Mouse (Mus musculus) Patski (cell line): ENCODE data around the gene Gpalpp1. TPM values are rescaled to one million over a fixed set of nuclear protein-coding genes. Genes with fewer than 3 reads are reported as not detected.
A peak's percentile ranks its signal among the peaks of the same experiment; 100 is the strongest.

Experiments used
- ATAC-seq: fragments of 100-300 bp; one replicate; pipeline ENCODE4 v1.8.0; 2021
- CTCF ChIA-PET: fragments of 350-600 bp; sonication (Branson Sonifier 250); formaldehyde crosslinking; loops from one replicate; lab custom pipeline; 2022; ENCODE audit warnings: inconsistent platforms; lab: Charles Lee
- POLR2A ChIA-PET: fragments of 350-600 bp; sonication (Branson Sonifier 250); formaldehyde crosslinking; loops from one replicate; lab custom pipeline; 2022; ENCODE audit warnings: antibody characterized with exemption, inconsistent platforms; lab: Charles Lee
- DNase-seq: peaks from one replicate; pipeline ENCODE4 v3.0.0-alpha.2; 2011; ENCODE audit warnings: low read depth, low spot score
- H3K27me3 ChIP-seq: fragments of 371-371 bp; one replicate; pipeline ENCODE4 v1.5.1; 2021
- CTCF ChIP-seq: fragments of 100-300 bp; IDR thresholded peaks from one replicate; pipeline ENCODE4 v1.5.1; 2021
- in situ Hi-C: fragments of 300-500 bp; cut with MboI; formaldehyde crosslinking; loops from 3 replicates; pipeline ENCODE4 v1.11.1; 2018; ENCODE audit warnings: low pct_unique_long_range_greater_than_20kb, mixed read lengths
- polyA plus RNA-seq: library from polyadenylated mRNA; unstranded; gene quantifications from one replicate; pipeline ENCODE4 v1.2.3, GENCODE M21; 2021

Gene Gpalpp1
- polyA plus RNA-seq, 1 experiment from 2014 or later, result 18.9 TPM

DNA sequence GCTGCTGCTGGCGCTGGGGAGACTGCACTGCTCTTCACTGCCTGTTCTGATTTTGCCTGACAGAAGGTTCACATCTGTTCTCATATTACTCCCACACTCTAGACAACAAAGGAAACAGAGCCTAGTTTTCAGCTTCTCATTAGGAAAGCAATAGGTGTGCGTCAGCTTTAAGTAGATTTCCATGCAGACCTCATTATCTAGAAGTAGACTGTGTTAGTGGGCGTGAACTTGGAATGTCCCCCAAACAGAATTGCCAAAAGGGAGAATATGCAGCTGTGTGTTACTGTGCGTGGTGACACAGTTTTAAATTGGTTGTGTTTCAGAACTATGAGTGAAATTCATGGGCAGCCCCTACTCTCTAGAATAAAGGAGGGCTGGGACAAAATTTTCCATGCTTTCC, 9.9 kb upstream of the Gpalpp1 start:
- no peak for ATAC-seq
- ChIA-PET POLR2A (interaction anchor here (1.2 kb wide), 1 partner anchor 10 kb away, joined by 3 read pairs; the partner anchor contains the start of genes Gpalpp1 and Nufip1), CTCF (interaction anchor here (0.7 to 1.6 kb wide), 3 partner anchors 20 to 355 kb away, joined by 3 to 4 read pairs (median 3); no protein-coding TSS in a partner anchor)
- DNase-seq, result no peak
- H3K27me3 ChIP-seq, result no peaks in the 10 kb centered on the region
- in situ Hi-C loops, result no loop called here
- TF ChIP-seq CTCF, result no peak

DNA sequence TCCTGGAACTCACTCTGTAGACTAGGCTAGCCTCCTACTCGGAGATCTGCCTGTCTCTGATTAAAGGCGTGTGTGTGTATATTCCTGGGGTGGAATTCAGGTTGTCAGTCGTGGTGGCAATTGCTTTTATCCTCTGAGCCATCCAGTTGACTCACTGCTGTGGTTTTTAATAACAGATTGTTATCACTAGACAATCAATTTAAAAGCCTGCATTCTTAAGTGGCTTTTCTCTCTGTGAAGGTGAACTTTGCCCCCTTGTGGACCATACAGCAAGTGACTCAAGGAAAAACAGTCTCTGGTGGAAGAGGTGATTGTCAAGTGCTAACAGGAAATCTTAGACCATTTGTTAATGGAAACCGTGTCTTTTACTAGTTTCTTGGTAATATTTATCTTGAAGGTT, 8.4 kb upstream of the Gpalpp1 start:
- DNase-seq, result no peak
- POLR2A ChIA-PET, result interaction anchor here (1.2 kb wide), 1 partner anchor 8 kb away, joined by 3 read pairs; the partner anchor contains the start of genes Gpalpp1 and Nufip1
- CTCF ChIA-PET, result interaction anchor here (0.8 to 2.0 kb wide), 3 partner anchors 13 to 357 kb away, joined by 3 to 11 read pairs (median 4); no protein-coding TSS in a partner anchor
- in situ Hi-C loops, result no loop called here
- peak; percentile 51 for TF ChIP-seq CTCF
- ATAC-seq, result no peak
- no peaks in the 10 kb centered on the region for H3K27me3 ChIP-seq

DNA sequence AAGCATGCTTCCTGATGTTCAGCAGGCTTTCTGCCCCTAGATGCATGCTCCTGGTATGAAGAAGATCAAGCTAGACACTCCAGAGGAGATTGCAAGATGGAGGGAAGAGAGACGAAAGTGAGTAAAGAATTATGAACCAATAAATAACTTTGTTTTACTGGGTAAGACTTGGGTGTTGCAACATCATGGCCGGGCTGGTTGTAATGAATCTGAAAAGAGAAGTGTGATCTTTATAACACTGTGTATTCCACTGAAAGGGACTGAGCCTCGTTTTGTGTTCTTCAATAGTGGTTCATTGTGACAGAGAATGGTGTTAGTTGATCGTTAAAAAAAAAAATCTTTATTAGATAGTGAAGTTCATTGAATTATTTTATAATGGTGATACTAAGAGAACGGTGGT, 5.2 kb upstream of the Gpalpp1 start:
- H3K27me3 ChIP-seq, result no peaks in the 10 kb centered on the region
- ChIA-PET POLR2A (no interaction called here), CTCF (interaction anchor here (0.8 to 2.8 kb wide), 2 partner anchors 239 to 350 kb away, joined by 3 to 13 read pairs; no protein-coding TSS in a partner anchor)
- DNase-seq, result no peak
- no peak for ATAC-seq
- in situ Hi-C loops, result no loop called here
- no peak for TF ChIP-seq CTCF

DNA sequence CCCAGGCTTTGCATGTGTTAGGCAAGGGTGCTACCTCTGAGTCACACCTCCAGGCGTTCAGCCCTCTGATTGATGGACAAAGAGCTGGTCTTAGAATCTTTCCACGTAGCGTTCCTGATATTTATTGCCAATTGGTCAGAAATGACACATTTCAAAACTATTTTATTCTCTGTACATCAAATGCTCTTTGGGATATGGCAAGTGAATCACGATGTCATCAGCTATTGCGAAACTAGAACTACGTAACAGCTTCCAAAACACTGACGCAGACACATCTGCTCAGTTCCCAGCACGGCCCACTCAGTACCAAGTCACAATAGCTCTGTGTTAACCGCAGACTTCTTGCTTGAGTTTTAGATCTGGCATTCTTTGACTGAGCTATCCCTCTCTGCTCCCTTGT, 11.0 kb downstream of the Gpalpp1 start:
- no peak for TF ChIP-seq CTCF
- DNase-seq (no peak), ATAC-seq (no peak)
- in situ Hi-C loops, result no loop called here
- ChIA-PET POLR2A (no interaction called here), CTCF (interaction anchor here (0.9 to 1.9 kb wide), 4 partner anchors 9 to 222 kb away, joined by 3 to 5 read pairs (median 4); no protein-coding TSS in a partner anchor)
- H3K27me3 ChIP-seq, result no peaks in the 10 kb centered on the region

DNA sequence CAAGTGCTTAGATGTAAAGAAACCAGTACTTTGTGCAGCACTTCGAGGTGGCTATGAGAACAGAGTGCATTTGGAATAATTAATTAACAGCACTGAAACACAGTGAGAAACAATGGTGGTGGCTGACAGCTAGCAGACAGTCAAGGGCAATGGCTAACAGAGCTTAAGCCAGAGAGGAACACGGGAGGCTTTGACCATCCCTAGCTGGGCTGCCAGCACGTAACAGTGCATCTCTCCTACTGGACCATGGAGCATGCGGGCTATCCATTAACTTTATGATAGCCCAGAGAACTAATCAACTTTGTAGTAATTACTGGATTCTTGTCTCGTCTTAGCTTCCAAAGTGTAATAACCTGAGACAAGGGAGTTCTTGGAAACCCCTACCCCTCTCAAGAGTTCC, 12.7 kb downstream of the Gpalpp1 start:
- in situ Hi-C loops, result no loop called here
- ChIA-PET POLR2A (interaction anchor here (1.0 kb wide), 1 partner anchor 9 kb away, joined by 3 read pairs; no protein-coding TSS in a partner anchor), CTCF (interaction anchor here (1.0 to 1.2 kb wide), 3 partner anchors 10 to 242 kb away, joined by 3 to 4 read pairs (median 4); no protein-coding TSS in a partner anchor)

DNA sequence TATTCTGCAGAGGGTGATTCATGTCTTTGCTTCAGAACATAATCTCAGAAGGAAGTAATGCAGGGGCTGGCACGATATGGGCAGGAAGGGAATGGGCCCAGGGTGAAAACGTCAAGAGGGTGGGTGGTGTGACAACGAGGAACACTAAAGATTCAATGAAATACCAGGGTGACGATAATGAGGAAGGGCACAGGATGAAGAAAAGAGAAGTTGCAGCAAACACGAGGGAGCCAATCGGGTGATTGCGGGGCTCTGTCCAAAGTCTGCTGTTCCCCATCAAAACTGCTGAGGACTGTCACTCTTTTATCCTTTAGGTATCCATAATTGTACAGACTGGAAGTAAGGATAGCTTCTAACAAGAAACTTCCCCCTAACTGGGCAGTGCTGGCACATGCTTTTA, 13.3 kb downstream of the Gpalpp1 start:
- in situ Hi-C loops, result no loop called here
- CTCF ChIA-PET, result interaction anchor here (1.0 to 1.2 kb wide), 3 partner anchors 10 to 242 kb away, joined by 3 to 4 read pairs (median 4); no protein-coding TSS in a partner anchor

More for the DNA sequence above, 12.7 kb downstream of the Gpalpp1 start:
- H3K27me3 ChIP-seq, result no peaks in the 10 kb centered on the region
- DNase-seq (no peak), ATAC-seq (no peak)
- TF ChIP-seq CTCF, result no peak

DNA sequence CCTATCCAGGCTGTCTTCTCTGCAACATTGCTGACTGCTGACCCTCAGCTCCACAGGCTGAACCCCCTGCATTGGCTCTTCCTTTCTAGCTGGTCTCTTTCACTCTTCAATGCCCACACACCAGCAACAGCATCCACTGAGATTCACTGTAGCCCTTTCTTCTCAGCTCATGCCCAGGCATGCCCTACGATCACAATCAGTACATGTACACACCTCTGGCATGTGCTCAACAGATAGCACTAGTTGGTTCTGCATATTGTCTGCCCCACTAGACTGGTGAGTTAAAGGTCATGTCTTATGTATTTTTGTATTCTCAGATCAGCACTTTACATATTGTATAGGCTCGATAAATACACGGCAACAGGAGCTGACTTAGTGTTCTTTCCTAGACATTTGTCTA, 26.4 kb downstream of the Gpalpp1 start:
- ChIA-PET POLR2A (no interaction called here), CTCF (interaction anchor here (1.2 kb wide), 1 partner anchor 24 kb away, joined by 3 read pairs; no protein-coding TSS in a partner anchor)
- no peaks in the 10 kb centered on the region for H3K27me3 ChIP-seq
- in situ Hi-C loops, result no loop called here
- DNase-seq, result no peak
- TF ChIP-seq CTCF, result no peak
- no peak for ATAC-seq

More for the DNA sequence above, 13.3 kb downstream of the Gpalpp1 start:
- TF ChIP-seq CTCF, result no peak
- ATAC-seq, result no peak
- DNase-seq, result no peak
- POLR2A ChIA-PET, result no interaction called here
- no peaks in the 10 kb centered on the region for H3K27me3 ChIP-seq

DNA sequence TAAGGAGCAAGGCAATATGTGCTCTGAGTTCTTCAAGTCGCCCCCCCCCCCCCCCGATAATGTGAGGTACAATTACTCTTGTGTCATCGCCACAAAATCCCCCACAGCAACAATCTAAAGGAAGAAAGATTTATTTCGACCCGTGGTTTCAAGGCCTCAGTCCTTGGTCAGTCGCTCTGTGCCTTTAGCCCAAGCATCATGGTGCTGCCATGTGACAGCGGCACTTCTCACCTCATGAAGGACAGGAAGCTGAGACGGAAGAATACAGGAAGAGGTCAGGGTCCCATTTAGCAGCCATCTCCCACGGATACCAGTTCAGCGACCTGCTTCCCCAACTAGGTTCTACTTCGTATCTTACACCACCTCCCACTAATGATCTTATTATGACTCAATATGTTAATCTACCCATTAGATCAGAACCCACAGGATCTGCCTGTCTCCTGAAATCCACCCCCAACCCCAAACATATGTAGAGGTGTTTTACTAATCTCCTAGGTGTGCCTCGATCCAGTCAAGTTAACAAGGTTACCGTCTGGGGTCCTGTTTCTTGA, 28.4 kb downstream of the Gpalpp1 start:
- no peak for TF ChIP-seq CTCF
- ChIA-PET CTCF (interaction anchor here (1.9 kb wide), 1 partner anchor 17 kb away, joined by 5 read pairs; no protein-coding TSS in a partner anchor), POLR2A (no interaction called here)
- H3K27me3 ChIP-seq, result no peaks in the 10 kb centered on the region
- no peak for DNase-seq
- in situ Hi-C loops, result no loop called here
- ATAC-seq, result no peak

DNA sequence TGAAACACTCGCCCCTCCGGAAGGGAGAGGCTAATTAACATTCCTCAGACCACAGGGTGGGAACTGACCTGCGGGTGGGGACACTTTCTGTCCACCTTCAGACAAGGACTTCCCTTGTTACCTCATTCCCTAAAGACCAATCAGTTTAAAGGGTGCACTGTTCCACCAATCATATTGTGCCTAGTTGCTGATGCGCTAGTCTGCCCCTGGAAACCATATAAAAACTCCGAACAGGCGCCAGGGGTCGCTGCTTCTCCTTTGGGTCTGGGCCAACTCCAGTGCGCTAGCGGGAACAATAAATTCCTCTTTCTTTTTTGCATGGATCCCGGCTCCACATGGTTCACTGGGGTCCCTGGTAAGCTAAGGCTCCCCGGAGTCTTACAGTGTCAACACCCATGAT, 29.1 kb downstream of the Gpalpp1 start:
- TF ChIP-seq CTCF, result no peak
- ATAC-seq (no peak), DNase-seq (no peak)
- ChIA-PET CTCF (interaction anchor here (0.6 to 1.9 kb wide), 2 partner anchors 18 to 180 kb away, joined by 3 to 5 read pairs; no protein-coding TSS in a partner anchor), POLR2A (no interaction called here)
- in situ Hi-C loops, result no loop called here
- no peaks in the 10 kb centered on the region for H3K27me3 ChIP-seq

DNA sequence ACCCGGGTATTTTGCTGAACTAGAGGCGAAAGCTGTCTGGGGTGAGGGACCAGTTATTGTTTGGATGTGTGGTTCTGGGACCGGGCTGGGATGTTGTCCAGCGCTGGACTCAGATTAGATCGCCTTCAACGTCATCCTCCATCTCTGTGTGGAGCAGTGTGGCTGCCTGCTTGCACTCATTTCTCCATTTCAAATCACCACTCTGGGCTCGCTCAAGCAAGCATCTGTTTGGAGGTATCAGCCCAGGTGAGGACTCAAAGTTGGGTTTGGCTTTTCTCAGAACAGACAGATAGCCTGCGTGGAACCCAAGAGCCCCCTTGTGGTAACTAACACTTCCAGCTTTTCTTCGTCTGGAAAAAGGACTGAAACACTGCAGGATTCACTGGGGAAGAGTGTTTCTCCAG, 33.5 kb downstream of the Gpalpp1 start:
- CTCF ChIA-PET, result interaction anchor here (0.6 to 3.4 kb wide), 12 partner anchors 8 to 222 kb away, joined by 3 to 21 read pairs (median 3); no protein-coding TSS in a partner anchor
- no peak for DNase-seq
- no peaks in the 10 kb centered on the region for H3K27me3 ChIP-seq
- ATAC-seq, result no peak
- POLR2A ChIA-PET, result interaction anchor here (0.6 to 1.0 kb wide), 3 partner anchors 44 to 149 kb away, joined by 3 to 5 read pairs (median 5); no protein-coding TSS in a partner anchor
- in situ Hi-C loops, result loop anchor here (5.0 kb wide), 1 partner anchor 180 kb away; no protein-coding TSS in a partner anchor
- peak; percentile 84 for TF ChIP-seq CTCF
